Mouse (Mus musculus) layer of hippocampus, postnatal 10 days (tissue): Measurements from ENCODE around the gene Slc7a6os. TPM values are rescaled to one million over a fixed set of nuclear protein-coding genes. Genes with fewer than 3 reads are reported as not detected.

ENCODE experiments used
- DNase-seq, 2 experiments: peaks; one replicate each; pipeline ENCODE4 v3.0.0; 2021; ENCODE audit warnings: low spot score in 2 of 2
- total RNA-seq, 2 experiments: library from RNA; stranded (reverse); gene quantifications; 2 replicates each; pipeline ENCODE4 v1.2.3; 2021

Slc7a6os gene
- total RNA-seq, 2 experiments from 2014 or later: 30.4 to 32.3 TPM

- DNase-seq: no peak
These were observed 32.3 kb downstream of the Slc7a6os start for GRCm38 (mm10) chr8:106178428-106178827.

- no peak for DNase-seq
These were observed 33.1 kb downstream of the Slc7a6os start for GRCm38 (mm10) chr8:106177594-106177993.

GRCm38 (mm10) chr8:106176891-106177290 lies 33.8 kb downstream of the Slc7a6os start:
- no peak for DNase-seq

- no peak for DNase-seq
These were observed 37.2 kb downstream of the Slc7a6os start for GRCm38 (mm10) chr8:106173566-106173965.

- DNase-seq: no peak
These were observed 40.7 kb downstream of the Slc7a6os start for GRCm38 (mm10) chr8:106169934-106170480.

- DNase-seq: no peak
These were observed 41.5 kb downstream of the Slc7a6os start for GRCm38 (mm10) chr8:106169017-106169933.

GRCm38 (mm10) chr8:106168356-106169016 lies 42.2 kb downstream of the Slc7a6os start, which contains the start of gene Slc7a6:
Slc7a6 (plus strand) TSS chr8:106168857.
- DNase-seq: peak; percentile 85 to 90

GRCm38 (mm10) chr8:106165460-106165859 lies 45.3 kb downstream of the Slc7a6os start:
- DNase-seq: peak; percentile 79 to 81

- no peak for DNase-seq
These were observed 47.5 kb downstream of the Slc7a6os start for GRCm38 (mm10) chr8:106163251-106163650.

GRCm38 (mm10) chr8:106159876-106160275 lies 50.9 kb downstream of the Slc7a6os start:
- DNase-seq: no peak

GRCm38 (mm10) chr8:106158381-106158780 lies 52.4 kb downstream of the Slc7a6os start:
- DNase-seq: no peak

- DNase-seq: no peak
These were observed 53.3 kb downstream of the Slc7a6os start for GRCm38 (mm10) chr8:106157419-106157818.

- DNase-seq: no peak
These were observed 57.9 kb downstream of the Slc7a6os start for GRCm38 (mm10) chr8:106152876-106153275.

- no peak for DNase-seq
These were observed 59.7 kb downstream of the Slc7a6os start for GRCm38 (mm10) chr8:106151041-106151440.

Other genes starting within 250 kb of the Slc7a6os start
- gene Slc12a4, start 244.8 kb downstream of the Slc7a6os start, total RNA-seq: 10 to 100 TPM; 28.3 to 32.2 TPM
- not detected for gene Dpep3, start 231.5 kb downstream of the Slc7a6os start, total RNA-seq
- gene Dus2, start 219.6 kb downstream of the Slc7a6os start, total RNA-seq: 10 to 100 TPM; 20.9 to 21.5 TPM
- not detected for gene Dpep2nb, start 205.0 kb downstream of the Slc7a6os start, total RNA-seq
- 10 to 100 TPM; 12.7 to 14.7 TPM for gene Ddx28, start 199.1 kb downstream of the Slc7a6os start, total RNA-seq
- 1 to 10 TPM; 9.9 TPM for gene Nfatc3, start 152.1 kb downstream of the Slc7a6os start, total RNA-seq
- gene Esrp2, start 74.0 kb downstream of the Slc7a6os start, total RNA-seq: under 1 TPM in 1 of 2 experiments, not detected in 1; 0.29 TPM
- 10 to 100 TPM; 18.7 to 20.1 TPM for gene Pla2g15, start 60.5 kb downstream of the Slc7a6os start, total RNA-seq
- gene Slc7a6, start 42.1 kb downstream of the Slc7a6os start, total RNA-seq: 10 to 100 TPM; 23.2 to 26.2 TPM
- gene Prmt7, start within 50 bp of the Slc7a6os start, total RNA-seq: 10 to 100 TPM; 40.3 to 44.7 TPM
- 100 to 1,000 TPM; 124 to 127 TPM for gene Smpd3, start 127.1 kb upstream of the Slc7a6os start, total RNA-seq
- 10 to 100 TPM; 20.2 to 21.5 TPM for gene Zfp90, start 204.4 kb upstream of the Slc7a6os start, total RNA-seq